Mouse (Mus musculus): ENCODE data around the gene Pappa.

- no peak for TF ChIP-seq POLR2A (IDR thresholded peaks at IDR 0.05; ENCODE audit: borderline replicate concordance, extremely low read depth, low read depth, low read length)
- no peak for TF ChIP-seq CTCF (IDR thresholded peaks at IDR 0.05; ENCODE audit: insufficient read depth, low read length)
Observed at GRCm38 (mm10) chr4:65267066-65267465, 143.1 kb downstream of the Pappa start.

Data from lung, adult 2 months (tissue).